Mouse (Mus musculus): ENCODE results near the gene Tmem131l. TPM values are rescaled to one million over a fixed set of nuclear protein-coding genes. Genes with fewer than 3 reads are reported as not detected.

Gene Tmem131l
- total and polyA plus RNA-seq, 3 experiments: 9.6 to 39.6 TPM; not detected in 1

- H3K9me3 ChIP-seq (replicated peaks; ENCODE audit: insufficient read depth, low read length): no peaks in the 10 kb centered on the region
- no peak for DNase-seq (ENCODE audit: low read depth, low spot score)
- H3K36me3 ChIP-seq (ENCODE audit: control insufficient read depth in 1 of 2, insufficient read depth in 2 of 2, low read length in 2 of 2): no peaks in the 10 kb centered on the region; a peak in 1 of 4 replicates
- no peak overlapping the region for H3K27ac ChIP-seq (ENCODE audit: control insufficient read depth, low read depth, low read length)
- no peaks in the 10 kb centered on the region for H3K79me2 ChIP-seq (ENCODE audit: control insufficient read depth, insufficient read depth, low read length, poor library complexity)
- no peaks in the 10 kb centered on the region for H3K27me3 ChIP-seq (ENCODE audit: control insufficient read depth in 1 of 2, insufficient read depth in 2 of 2, low read length in 2 of 2)
- no peak overlapping the region for H3K4me3 ChIP-seq (ENCODE audit: control insufficient read depth in 1 of 2, insufficient read depth in 1 of 2, low read depth in 2 of 2, low read length in 2 of 2)
- H3K4me1 ChIP-seq (ENCODE audit: control insufficient read depth in 1 of 2, insufficient read depth in 2 of 2, low read length in 2 of 2): no peaks in the 10 kb centered on the region
- no peak overlapping the region for H3K9ac ChIP-seq (ENCODE audit: control insufficient read depth, low read depth, low read length, poor library complexity, severe bottlenecking)
- TF ChIP-seq MYB (IDR thresholded peaks at IDR 0.05; ENCODE audit: low read depth, low read length) (no peak), SIN3A (IDR thresholded peaks at IDR 0.05; ENCODE audit: low read length) (no peak), MEF2A (IDR thresholded peaks at IDR 0.05; ENCODE audit: extremely low read depth, insufficient replicate concordance, low read depth, low read length, poor library complexity, severe bottlenecking) (no peak), UBTF (IDR thresholded peaks at IDR 0.05; ENCODE audit: borderline replicate concordance, insufficient read depth, low read depth, low read length) (no peak), MAX (IDR thresholded peaks at IDR 0.05; ENCODE audit: low read length) (no peak), GABPA (IDR thresholded peaks at IDR 0.05; ENCODE audit: low read depth, low read length) (no peak), JUND (IDR thresholded peaks at IDR 0.05; ENCODE audit: low read depth, low read length) (no peak)
These were observed 141.7 kb downstream of the Tmem131l start for GRCm38 (mm10) chr3:83898246-83898645.

GRCm38 (mm10) chr3:83895811-83896210 lies 144.2 kb downstream of the Tmem131l start:
- no peaks in the 10 kb centered on the region for H3K79me2 ChIP-seq (ENCODE audit: control insufficient read depth, insufficient read depth, low read length, poor library complexity)
- TF ChIP-seq BHLHE40 (IDR thresholded peaks at IDR 0.05; ENCODE audit: borderline replicate concordance, low read depth, low read length): no peak
- TF ChIP-seq KAT2A (conservative IDR thresholded peaks at IDR 0.05; ENCODE audit: low read depth, low read length): no peak
- TF ChIP-seq USF1 (IDR thresholded peaks at IDR 0.05; ENCODE audit: low read depth, low read length): no peak
- TF ChIP-seq MYC (IDR thresholded peaks at IDR 0.05; ENCODE audit: low read depth, low read length): no peak
- no peak for TF ChIP-seq MAX (IDR thresholded peaks at IDR 0.05; ENCODE audit: low read length)
- no peak for TF ChIP-seq MAFK (IDR thresholded peaks at IDR 0.05; ENCODE audit: borderline replicate concordance, low read depth, low read length)
- TF ChIP-seq USF2 (IDR thresholded peaks at IDR 0.05; ENCODE audit: borderline replicate concordance in 1 of 2, insufficient read depth in 1 of 2, low read depth in 1 of 2, low read length in 2 of 2): no peak
- TF ChIP-seq ZNF384 (IDR thresholded peaks at IDR 0.05; ENCODE audit: low read depth, low read length): no peak
- TF ChIP-seq NELFE (IDR thresholded peaks at IDR 0.05; ENCODE audit: low read depth, low read length): no peak
- TF ChIP-seq MEF2A (IDR thresholded peaks at IDR 0.05; ENCODE audit: extremely low read depth, insufficient replicate concordance, low read depth, low read length, poor library complexity, severe bottlenecking): no peak
- no peak for TF ChIP-seq SIN3A (IDR thresholded peaks at IDR 0.05; ENCODE audit: low read length)
- no peak for TF ChIP-seq SMC3 (IDR thresholded peaks at IDR 0.05; ENCODE audit: low read depth, low read length)
- TF ChIP-seq ZKSCAN1 (IDR thresholded peaks at IDR 0.05; ENCODE audit: low read depth, low read length): no peak
- no peak for TF ChIP-seq CHD2 (IDR thresholded peaks at IDR 0.05; ENCODE audit: low read length)
- TF ChIP-seq HCFC1 (IDR thresholded peaks at IDR 0.05; ENCODE audit: low read depth, low read length): no peak
- no peaks in the 10 kb centered on the region for H3K27me3 ChIP-seq (ENCODE audit: control insufficient read depth in 1 of 2, insufficient read depth in 2 of 2, low read length in 2 of 2)
- no peaks in the 10 kb centered on the region for H3K9me3 ChIP-seq (replicated peaks; ENCODE audit: insufficient read depth, low read length)
- no peak for DNase-seq (ENCODE audit: low read depth, low spot score)
- H3K36me3 ChIP-seq (ENCODE audit: control insufficient read depth in 1 of 2, insufficient read depth in 2 of 2, low read length in 2 of 2): no peaks in the 10 kb centered on the region; a peak in 1 of 4 replicates
- H3K27ac ChIP-seq (ENCODE audit: control insufficient read depth, low read depth, low read length): no peak overlapping the region
- no peak overlapping the region for H3K9ac ChIP-seq (ENCODE audit: control insufficient read depth, low read depth, low read length, poor library complexity, severe bottlenecking)
- no peaks in the 10 kb centered on the region for H3K4me1 ChIP-seq (ENCODE audit: control insufficient read depth in 1 of 2, insufficient read depth in 2 of 2, low read length in 2 of 2)
- H3K4me3 ChIP-seq (ENCODE audit: control insufficient read depth in 1 of 2, insufficient read depth in 1 of 2, low read depth in 2 of 2, low read length in 2 of 2): no peak overlapping the region

Data from MEL (cell line).